Mouse (Mus musculus): ENCODE results near the gene Prss33. TPM values are rescaled to one million over a fixed set of nuclear protein-coding genes. Genes with fewer than 3 reads are reported as not detected.
A peak's percentile ranks its signal among the peaks of the same experiment; 100 is the strongest.

Prss33 gene
- total RNA-seq, 2 experiments from 2014 or later: not detected

GRCm38 (mm10) chr17:23822094-23822493 is 13.8 kb downstream of the Prss33 start:
- no peak for DNase-seq
- Histone ChIP-seq H3K27ac (no peak overlapping the region), H3K4me3 (no peak overlapping the region)
- intact Hi-C loops (cut with DNase I): no loop called here
- TF ChIP-seq CTCF (IDR thresholded peaks at IDR 0.05): no peak

GRCm38 (mm10) chr17:23820731-23821130 is 15.1 kb downstream of the Prss33 start:
- no peak for DNase-seq
- no peak for TF ChIP-seq CTCF (IDR thresholded peaks at IDR 0.05)
- intact Hi-C loops (cut with DNase I): no loop called here
- Histone ChIP-seq H3K27ac (no peak overlapping the region), H3K4me3 (no peak overlapping the region)

- Histone ChIP-seq H3K4me3 (no peak overlapping the region), H3K27ac (no peak overlapping the region)
- intact Hi-C loops (cut with DNase I): no loop called here
- DNase-seq: peak; percentile 27
- no peak for TF ChIP-seq CTCF (IDR thresholded peaks at IDR 0.05)
These were observed 16.6 kb downstream of the Prss33 start for GRCm38 (mm10) chr17:23819235-23819634.

- H3K27ac ChIP-seq: no peak overlapping the region
- no peak overlapping the region for H3K4me3 ChIP-seq
- intact Hi-C loops (cut with DNase I): no loop called here
- DNase-seq: no peak
- TF ChIP-seq CTCF (IDR thresholded peaks at IDR 0.05): no peak
These were observed 17.3 kb downstream of the Prss33 start for GRCm38 (mm10) chr17:23818579-23818978.

GRCm38 (mm10) chr17:23815641-23816040 is 20.2 kb downstream of the Prss33 start:
- intact Hi-C loops (cut with DNase I): no loop called here
- TF ChIP-seq CTCF (IDR thresholded peaks at IDR 0.05): no peak
- Histone ChIP-seq H3K27ac (no peak overlapping the region), H3K4me3 (no peak overlapping the region)
- DNase-seq: no peak

GRCm38 (mm10) chr17:23807918-23808317 is 27.9 kb downstream of the Prss33 start:
- DNase-seq: no peak
- no peak overlapping the region for H3K4me3 ChIP-seq
- intact Hi-C loops (cut with DNase I): no loop called here
- no peak for TF ChIP-seq CTCF (IDR thresholded peaks at IDR 0.05)
- H3K27ac ChIP-seq: no peak overlapping the region

GRCm38 (mm10) chr17:23806867-23807266 is 29.0 kb downstream of the Prss33 start:
- peak overlapping the region; percentile 53 for H3K4me3 ChIP-seq
- peak; percentile 40 for TF ChIP-seq CTCF (IDR thresholded peaks at IDR 0.05)
- H3K27ac ChIP-seq: peak overlapping the region; percentile 8; the same call in 1 of the 2 replicates
- intact Hi-C loops (cut with DNase I): no loop called here
- no peak for DNase-seq

GRCm38 (mm10) chr17:23804426-23805085 is 31.3 kb downstream of the Prss33 start:
- peak overlapping the region; percentile 99 for H3K27ac ChIP-seq
- no peak for DNase-seq
- TF ChIP-seq CTCF (IDR thresholded peaks at IDR 0.05): no peak
- intact Hi-C loops (cut with DNase I): no loop called here
- peak overlapping the region; percentile 100 for H3K4me3 ChIP-seq

- peak overlapping the region; percentile 99 for H3K27ac ChIP-seq
- peak; percentile 88 for DNase-seq
- peak overlapping the region; percentile 100 for H3K4me3 ChIP-seq
- TF ChIP-seq CTCF (IDR thresholded peaks at IDR 0.05): no peak
- intact Hi-C loops (cut with DNase I): loop anchor here (2.0 kb wide), 2 partner anchors 25 to 33 kb away; partner anchors contain the start of genes Elob and Flywch1
These were observed 32.4 kb downstream of the Prss33 start for GRCm38 (mm10) chr17:23803366-23804041.

- TF ChIP-seq CTCF (IDR thresholded peaks at IDR 0.05): no peak
- H3K27ac ChIP-seq: peak overlapping the region; percentile 99
- intact Hi-C loops (cut with DNase I): loop anchor here (2.0 kb wide), 2 partner anchors 26 to 32 kb away; partner anchors contain the start of genes Elob and Flywch1
- peak; percentile 98 for DNase-seq
- peak overlapping the region; percentile 100 for H3K4me3 ChIP-seq
These were observed 33.0 kb downstream of the Prss33 start for GRCm38 (mm10) chr17:23802746-23803365.

- Histone ChIP-seq H3K27ac (peak overlapping the region; percentile 99; the same call in 1 of the 2 replicates), H3K4me3 (no peak overlapping the region)
- intact Hi-C loops (cut with DNase I): loop anchor here (2.0 kb wide), 2 partner anchors 27 to 31 kb away; partner anchors contain the start of genes Elob and Flywch1
- DNase-seq: no peak
- TF ChIP-seq CTCF (IDR thresholded peaks at IDR 0.05): no peak
These were observed 34.2 kb downstream of the Prss33 start for GRCm38 (mm10) chr17:23801627-23802026.

GRCm38 (mm10) chr17:23797316-23797715 is 38.5 kb downstream of the Prss33 start:
- no peak overlapping the region for H3K27ac ChIP-seq
- intact Hi-C loops (cut with DNase I): no loop called here
- DNase-seq: no peak
- no peak overlapping the region for H3K4me3 ChIP-seq
- TF ChIP-seq CTCF (IDR thresholded peaks at IDR 0.05): no peak

GRCm38 (mm10) chr17:23795323-23795722 is 40.5 kb downstream of the Prss33 start:
- Histone ChIP-seq H3K4me3 (no peak overlapping the region), H3K27ac (no peak overlapping the region)
- no peak for DNase-seq
- intact Hi-C loops (cut with DNase I): no loop called here
- TF ChIP-seq CTCF (IDR thresholded peaks at IDR 0.05): no peak

All from gastrocnemius, adult 2 months (tissue).